Mouse (Mus musculus) midbrain, postnatal 0 days (tissue): ENCODE measurements at regions not wholly inside any gene's neighbourhood (a gene's known extent, or its start where the extent isn't known, plus 50 kb on each side); places are given as distances from the start of the nearest gene placed in this dataset.

ENCODE experiments used
- ATAC-seq: fragments of 200-750 bp; cut with Nextera tagmentation; 2 replicates; pipeline ENCODE4 v1.8.0; 2017; ENCODE audit warnings: moderate number of reproducible peaks, mild to moderate bottlenecking, moderate TSS enrichment, moderate library complexity; ENCODE audit not compliant: low FRiP score
- DNase-seq: peaks from one replicate; pipeline ENCODE4 v3.0.0-alpha.2; 2015; ENCODE audit warnings: low spot score
- H3K27ac ChIP-seq: fragments of 300-500 bp; sonication (generic); 2 replicates; pipeline ENCODE4 v1.5.1; 2014; ENCODE audit warnings: low read depth, mild to moderate bottlenecking, low read length, mixed read lengths
- H3K27me3 ChIP-seq: fragments of 300-500 bp; sonication (generic); 2 replicates; pipeline ENCODE4 v1.6.1; 2014; ENCODE audit warnings: low read length, control low read depth, mixed read lengths; ENCODE audit not compliant: insufficient read depth
- H3K36me3 ChIP-seq: fragments of 300-500 bp; sonication (generic); 2 replicates; pipeline ENCODE4 v1.6.1; 2014; ENCODE audit warnings: low read length, control low read depth, mixed read lengths; ENCODE audit not compliant: insufficient read depth
- H3K4me1 ChIP-seq: fragments of 300-500 bp; sonication (generic); 2 replicates; pipeline ENCODE4 v1.6.1; 2014; ENCODE audit warnings: mild to moderate bottlenecking, control low read depth, antibody characterized with exemption, low read length, mixed read lengths; ENCODE audit not compliant: insufficient read depth
- H3K4me2 ChIP-seq: fragments of 300-500 bp; sonication (generic); 2 replicates; pipeline ENCODE4 v1.6.1; 2014; ENCODE audit warnings: low read depth, mild to moderate bottlenecking, low read length, mixed read lengths; ENCODE audit not compliant: poor library complexity, severe bottlenecking
- H3K4me3 ChIP-seq: fragments of 300-500 bp; sonication (generic); 2 replicates; pipeline ENCODE4 v1.5.1; 2014; ENCODE audit warnings: low read depth, mild to moderate bottlenecking, low read length, moderate library complexity
- H3K9ac ChIP-seq: fragments of 300-500 bp; sonication (generic); replicated peaks from 2 replicates; pipeline ENCODE4 v1.6.1; 2014; ENCODE audit warnings: mild to moderate bottlenecking, low read length, moderate library complexity, mixed read lengths; ENCODE audit not compliant: poor library complexity, severe bottlenecking
- H3K9me3 ChIP-seq: fragments of 300-500 bp; sonication (generic); 2 replicates; pipeline ENCODE4 v1.6.1; 2016; ENCODE audit warnings: low read length, control low read depth
- CTCF ChIP-seq: IDR thresholded peaks from 2 replicates; pipeline ENCODE4 v1.5.1; 2016; ENCODE audit warnings: antibody characterized with exemption, mild to moderate bottlenecking
- WGBS: fragments of 180-500 bp; shearing (Covaris S2); extraction: QIAGEN DNeasy Blood & Tissue Kit; methylation state at CpG from one replicate; pipeline ENCODE4 v1.1.7; 2014; 5-methylcytosine and 5-hydroxymethylcytosine counted together

- Histone ChIP-seq H3K36me3 (no peaks in the 10 kb centered on the region), H3K27me3 (no peaks in the 10 kb centered on the region), H3K4me1 (0 out of 2 replicates have a peak, but pooled peaks cover 3% of the 10 kb centered on the region), H3K9ac (no peak overlapping the region), H3K4me3 (no peak overlapping the region), H3K27ac (no peak overlapping the region), H3K4me2 (no peak overlapping the region), H3K9me3 (no peaks in the 10 kb centered on the region)
- ATAC-seq (no peak), DNase-seq (no peak)
- 53% methylated on average over 4 of the region's 4 CpGs for WGBS
- no peak for TF ChIP-seq CTCF
Observed at GRCm38 (mm10) chr10:8036293-8036692, 80.3 kb upstream of the Tab2 start.

- no peak for TF ChIP-seq CTCF
- ATAC-seq (no peak), DNase-seq (peak; percentile 59)
Observed at GRCm38 (mm10) chr10:8035310-8035709, 79.3 kb upstream of the Tab2 start.

GRCm38 (mm10) chr10:8032203-8032602, 76.2 kb upstream of the Tab2 start:
- TF ChIP-seq CTCF, result no peak
- ATAC-seq (no peak), DNase-seq (no peak)
- H3K4me2 ChIP-seq, result no peak overlapping the region
- WGBS, result 87% methylated on average over 1 of the region's 1 CpGs
- no peak overlapping the region for H3K9ac ChIP-seq
- no peaks in the 10 kb centered on the region for H3K9me3 ChIP-seq
- H3K27me3 ChIP-seq, result no peaks in the 10 kb centered on the region
- H3K4me1 ChIP-seq, result no peaks in the 10 kb centered on the region
- no peak overlapping the region for H3K27ac ChIP-seq
- H3K4me3 ChIP-seq, result no peak overlapping the region
- H3K36me3 ChIP-seq, result no peaks in the 10 kb centered on the region

More at GRCm38 (mm10) chr10:8035310-8035709, 79.3 kb upstream of the Tab2 start:
- WGBS, result 21% methylated on average over 1 of the region's 1 CpGs
- Histone ChIP-seq H3K4me1 (0 out of 2 replicates have a peak, but pooled peaks cover 3% of the 10 kb centered on the region), H3K36me3 (no peaks in the 10 kb centered on the region), H3K4me2 (no peak overlapping the region), H3K27me3 (no peaks in the 10 kb centered on the region), H3K4me3 (no peak overlapping the region), H3K9me3 (no peaks in the 10 kb centered on the region), H3K9ac (no peak overlapping the region), H3K27ac (no peak overlapping the region)

GRCm38 (mm10) chr10:8028840-8029239, 72.8 kb upstream of the Tab2 start:
- TF ChIP-seq CTCF, result no peak
- Histone ChIP-seq H3K4me1 (no peaks in the 10 kb centered on the region), H3K27ac (no peak overlapping the region), H3K36me3 (no peaks in the 10 kb centered on the region), H3K4me2 (no peak overlapping the region), H3K4me3 (no peak overlapping the region), H3K9ac (no peak overlapping the region), H3K9me3 (no peaks in the 10 kb centered on the region), H3K27me3 (no peaks in the 10 kb centered on the region)
- ATAC-seq (no peak), DNase-seq (no peak)
- 73% methylated on average over 2 of the region's 2 CpGs for WGBS

- peak; percentile 40 for DNase-seq
- TF ChIP-seq CTCF, result no peak
- no peaks in the 10 kb centered on the region for H3K9me3 ChIP-seq
- no peak overlapping the region for H3K27ac ChIP-seq
- no peaks in the 10 kb centered on the region for H3K27me3 ChIP-seq
- no peaks in the 10 kb centered on the region for H3K36me3 ChIP-seq
- H3K9ac ChIP-seq, result no peak overlapping the region
- H3K4me3 ChIP-seq, result no peak overlapping the region
- no peaks in the 10 kb centered on the region for H3K4me1 ChIP-seq
- H3K4me2 ChIP-seq, result no peak overlapping the region
- ATAC-seq, result no peak
- 28% methylated on average over 6 of the region's 6 CpGs for WGBS
Observed at GRCm38 (mm10) chr10:8027023-8027422, 71.0 kb upstream of the Tab2 start.

GRCm38 (mm10) chr10:8023741-8024140, 67.7 kb upstream of the Tab2 start:
- H3K27ac ChIP-seq, result no peak overlapping the region
- no peaks in the 10 kb centered on the region for H3K36me3 ChIP-seq
- TF ChIP-seq CTCF, result no peak
- ATAC-seq (no peak), DNase-seq (no peak)
- no peak overlapping the region for H3K9ac ChIP-seq
- no peaks in the 10 kb centered on the region for H3K9me3 ChIP-seq
- H3K27me3 ChIP-seq, result no peaks in the 10 kb centered on the region
- no peak overlapping the region for H3K4me2 ChIP-seq
- no peak overlapping the region for H3K4me3 ChIP-seq
- H3K4me1 ChIP-seq, result no peaks in the 10 kb centered on the region
- 90% methylated on average over 2 of the region's 2 CpGs for WGBS

GRCm38 (mm10) chr10:8021971-8022370, 65.9 kb upstream of the Tab2 start:
- no peak for ATAC-seq
- no peak overlapping the region for H3K27ac ChIP-seq
- H3K4me1 ChIP-seq, result no peaks in the 10 kb centered on the region
- H3K4me2 ChIP-seq, result no peak overlapping the region
- no peaks in the 10 kb centered on the region for H3K36me3 ChIP-seq
- TF ChIP-seq CTCF, result no peak
- H3K9ac ChIP-seq, result no peak overlapping the region
- H3K9me3 ChIP-seq, result no peaks in the 10 kb centered on the region
- DNase-seq, result no peak
- no peak overlapping the region for H3K4me3 ChIP-seq
- 95% methylated on average over 1 of the region's 1 CpGs for WGBS
- H3K27me3 ChIP-seq, result no peaks in the 10 kb centered on the region
